Mouse (Mus musculus) right cerebral cortex, postnatal 25 days (tissue): ENCODE results near the gene Zkscan14.
A peak's percentile ranks its signal among the peaks of the same experiment; 100 is the strongest.
"Not testable (repeated sequence)": the region's sequence is repeated elsewhere in the genome, so short reads cannot be mapped to it uniquely, and the experiment has no call there.

Experiments used
- DNase-seq: peaks from one replicate; pipeline ENCODE4 v3.0.0; 2022

Gene Zkscan14

DNA sequence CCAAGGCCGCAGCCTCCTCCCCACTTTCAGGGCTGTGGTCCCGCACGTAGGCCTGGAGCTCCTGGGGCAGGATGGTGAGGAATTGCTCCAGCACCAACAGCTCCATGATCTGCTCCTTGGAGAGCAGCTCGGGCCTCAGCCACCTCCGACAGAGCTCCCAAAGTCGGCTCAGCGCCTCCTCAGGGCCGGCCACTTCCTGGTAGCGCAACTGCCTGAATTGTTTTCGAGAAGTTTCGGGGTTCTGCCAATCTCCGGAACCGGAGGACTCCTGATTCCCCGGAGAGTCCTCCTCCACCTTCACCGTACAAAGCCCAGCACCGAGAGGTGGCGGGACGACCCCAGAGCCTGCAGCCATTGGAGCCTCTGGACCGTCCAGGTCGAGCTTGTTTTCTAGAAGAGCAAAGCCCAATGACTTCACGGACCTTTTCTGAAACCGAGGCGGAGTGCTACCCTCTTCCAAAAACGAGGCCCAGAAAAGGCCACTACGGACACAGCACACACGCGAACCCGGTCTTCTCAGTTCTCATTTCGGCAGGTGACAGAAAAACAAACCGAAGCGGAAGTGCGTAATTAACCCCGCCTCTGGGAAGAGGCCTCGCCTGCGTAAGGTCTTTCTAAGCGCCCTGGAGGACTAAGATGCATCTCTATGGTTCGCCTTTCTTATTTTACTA is at the start of gene Zkscan14:
TSS of gene Zkscan14 (minus strand) at position 548 of the 671 bp plus-strand sequence.
- peak; percentile 71 for DNase-seq

DNA sequence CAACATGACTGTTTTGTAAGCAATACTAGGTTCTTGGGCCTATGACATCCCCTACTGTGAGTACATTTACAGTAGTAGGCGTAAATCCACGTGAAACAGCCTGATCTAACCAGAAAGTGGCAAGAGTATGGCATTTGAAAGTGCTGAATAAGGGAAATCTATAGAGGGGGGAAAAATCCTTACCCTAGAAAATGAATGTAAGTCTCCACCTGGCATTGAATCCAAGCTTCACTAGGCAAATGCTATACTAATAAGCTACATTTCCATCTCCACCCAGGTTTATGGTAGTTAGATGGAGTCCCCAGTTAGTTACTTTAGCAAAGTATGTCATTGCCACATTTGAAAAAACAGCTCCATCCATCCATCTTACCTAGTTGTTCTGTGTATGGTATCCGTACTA is 47.9 kb upstream of the Zkscan14 start:
- no peak for DNase-seq

DNA sequence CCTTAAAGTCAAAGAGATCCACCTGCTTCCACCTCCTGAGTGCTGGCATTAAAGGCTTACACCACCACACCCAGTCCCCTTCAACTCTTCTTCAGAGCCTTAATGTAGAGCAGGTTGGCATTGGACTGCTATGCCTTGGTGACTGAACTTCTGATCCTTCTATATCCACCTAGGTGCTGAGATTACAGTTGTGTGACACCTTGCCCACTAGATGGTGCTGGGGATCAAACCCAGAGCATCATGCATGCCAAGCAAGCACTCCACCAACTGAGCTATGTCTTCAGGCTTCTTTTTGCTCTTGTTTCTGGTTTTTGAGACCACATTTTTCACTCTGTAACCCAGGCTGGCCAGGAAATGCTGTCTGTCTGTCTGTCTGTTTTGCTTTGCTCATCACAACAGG is 33.0 kb upstream of the Zkscan14 start:
- no peak for DNase-seq

DNA sequence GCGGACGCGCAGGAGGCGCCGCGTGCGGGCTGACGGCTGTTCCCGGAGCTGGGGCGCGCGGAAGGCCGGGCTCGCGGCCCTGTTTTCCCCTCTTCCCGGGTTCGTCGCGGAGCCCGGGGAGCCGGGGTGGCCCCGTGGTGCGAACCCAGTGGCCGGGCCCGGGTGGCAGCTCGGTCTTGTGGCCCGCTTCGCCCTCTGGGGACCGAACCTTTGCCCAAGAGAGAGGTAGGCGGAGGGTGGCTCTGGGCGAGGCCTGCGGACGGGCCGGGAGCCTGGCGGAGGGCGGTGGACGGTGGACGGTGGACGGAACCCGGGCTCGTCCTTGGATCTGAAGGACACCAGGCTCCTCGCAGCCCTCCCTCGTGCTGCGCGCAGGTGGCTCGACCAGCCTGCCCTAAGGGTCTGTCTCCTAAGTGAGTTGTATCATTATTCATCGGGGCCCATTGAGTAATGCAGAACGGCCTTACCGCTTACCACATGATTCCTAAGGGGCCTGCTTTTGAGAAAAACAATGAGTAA is 30.3 kb upstream of the Zkscan14 start:
- no peak for DNase-seq

- peak; percentile 99 for DNase-seq
Measured at GRCm38 (mm10) chr5:145231367-145231871, 29.8 kb upstream of the Zkscan14 start, which contains the start of gene Zfp655. Gene Zfp655, plus strand, starts transcription at chr5:145231715.

- no peak for DNase-seq
Measured at GRCm38 (mm10) chr5:145230641-145231040, 29.0 kb upstream of the Zkscan14 start.

DNA sequence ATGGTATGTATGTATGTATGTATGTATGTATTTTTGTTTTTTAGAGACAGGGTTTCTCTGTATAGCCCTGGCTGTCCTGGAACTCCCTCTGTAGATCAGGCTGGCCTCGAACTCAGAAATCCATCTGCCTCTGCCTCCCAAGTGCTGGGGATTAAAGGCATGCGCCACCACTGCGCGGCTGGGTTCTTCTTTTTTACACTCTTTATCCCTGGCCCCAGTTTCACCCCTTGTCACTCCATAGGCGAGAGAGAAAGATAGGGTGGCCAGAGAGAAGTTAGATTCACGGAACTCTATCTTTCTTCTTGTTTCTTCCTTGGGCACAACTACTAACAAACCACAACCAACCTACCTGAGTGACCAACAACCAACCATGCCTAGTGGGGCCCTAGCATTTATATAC is 27.6 kb upstream of the Zkscan14 start:
- DNase-seq: not testable (repeated sequence)

GRCm38 (mm10) chr5:145226453-145226852 is 24.8 kb upstream of the Zkscan14 start:
- DNase-seq: no peak

- DNase-seq: no peak
Measured at GRCm38 (mm10) chr5:145223395-145223794, 21.7 kb upstream of the Zkscan14 start.

DNA sequence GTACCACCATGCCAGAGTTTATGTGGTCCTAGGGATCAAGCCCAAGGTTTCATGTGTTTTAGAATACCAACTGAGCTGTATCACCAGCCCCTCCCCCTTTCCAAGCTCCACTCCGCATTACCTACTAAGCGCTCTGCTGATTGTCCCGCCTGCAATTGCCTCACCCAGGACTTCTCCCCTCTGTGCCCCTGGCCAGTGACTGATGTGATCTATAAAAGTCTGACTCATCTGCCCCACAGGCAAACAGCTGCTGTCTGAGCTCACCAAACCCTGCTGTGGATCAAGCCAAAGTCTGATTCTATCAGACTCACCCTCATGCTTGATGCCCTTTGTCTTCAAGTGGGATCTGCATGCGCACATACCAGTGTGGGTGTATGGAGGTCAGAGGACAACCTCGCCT is 21.2 kb upstream of the Zkscan14 start:
- DNase-seq: no peak

DNA sequence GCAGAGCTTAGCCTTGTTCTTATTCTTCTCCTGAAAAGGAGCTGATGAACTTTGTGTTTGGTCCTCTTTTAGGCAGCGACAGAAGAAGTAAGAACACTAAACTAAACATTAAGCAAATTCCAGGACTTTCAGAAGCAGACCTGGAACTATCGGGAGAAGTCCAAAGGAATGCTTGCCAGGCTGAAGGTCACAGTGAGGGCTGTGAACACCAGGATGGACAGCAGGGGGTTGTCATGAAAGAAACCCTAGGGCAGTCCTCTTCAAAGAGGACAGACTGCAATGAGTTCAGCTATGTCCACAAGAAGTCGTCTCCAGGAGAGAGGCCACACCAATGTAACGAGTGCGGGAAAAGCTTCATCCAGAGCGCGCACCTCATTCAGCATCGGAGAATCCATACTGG is 18.3 kb upstream of the Zkscan14 start:
- no peak for DNase-seq

DNA sequence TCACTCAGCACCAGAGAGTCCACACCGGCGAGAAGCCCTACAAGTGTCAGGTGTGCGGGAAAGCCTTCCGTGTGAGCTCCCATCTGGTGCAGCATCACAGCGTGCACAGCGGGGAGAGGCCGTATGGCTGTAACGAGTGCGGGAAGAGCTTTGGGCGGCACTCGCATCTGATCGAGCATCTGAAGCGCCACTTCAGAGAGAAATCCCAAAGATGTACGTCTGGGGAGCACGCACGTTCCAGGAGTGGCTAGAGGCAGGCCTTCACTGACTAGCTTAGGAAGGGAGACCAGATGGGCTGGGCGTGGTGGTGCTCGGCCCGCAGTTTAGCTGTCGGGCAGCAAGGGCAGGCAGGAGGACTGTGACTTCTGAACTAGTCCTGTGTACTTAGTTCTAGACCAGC is 17.0 kb upstream of the Zkscan14 start:
- DNase-seq: no peak

DNA sequence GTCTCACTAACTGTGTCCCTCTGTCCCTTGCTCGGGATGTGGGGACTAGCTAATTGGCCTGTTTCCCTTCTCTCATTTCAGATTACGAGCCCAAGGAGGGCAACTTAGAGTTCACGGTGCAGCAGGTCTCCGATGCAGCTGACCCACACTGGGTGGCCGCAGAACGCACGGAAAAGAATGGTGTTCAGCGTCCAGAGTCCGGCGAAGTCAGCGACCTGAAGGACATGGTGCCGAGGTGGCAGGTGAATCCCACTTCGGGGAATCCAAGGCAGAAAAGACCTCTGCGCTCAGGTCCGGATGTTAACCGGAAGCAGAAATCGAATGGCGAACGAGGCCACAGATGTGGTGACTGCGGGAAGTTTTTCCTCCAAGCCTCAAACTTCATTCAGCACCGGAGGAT is 16.5 kb upstream of the Zkscan14 start:
- no peak for DNase-seq

DNA sequence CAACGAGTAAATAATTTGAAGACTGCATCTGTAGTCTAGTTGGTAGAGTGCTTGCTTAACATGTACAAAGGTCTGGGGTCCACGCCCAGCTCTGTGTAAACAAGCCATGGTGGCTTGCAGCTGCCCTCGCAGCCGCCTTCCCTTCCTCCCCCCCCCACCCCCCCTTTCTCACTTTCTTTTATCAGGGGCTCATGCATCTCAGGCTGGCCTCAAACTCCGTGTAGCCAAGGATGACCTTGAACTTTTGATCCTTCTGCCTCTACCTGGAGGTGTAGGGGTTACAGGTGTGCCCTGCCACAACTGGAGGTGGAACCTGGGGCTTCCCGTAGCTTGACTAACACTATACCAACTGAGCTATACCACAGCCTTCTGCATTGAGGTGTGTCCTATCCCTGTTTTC is 16.1 kb upstream of the Zkscan14 start:
- no peak for DNase-seq

GRCm38 (mm10) chr5:145214679-145215078 is 13.0 kb upstream of the Zkscan14 start:
- no peak for DNase-seq

DNA sequence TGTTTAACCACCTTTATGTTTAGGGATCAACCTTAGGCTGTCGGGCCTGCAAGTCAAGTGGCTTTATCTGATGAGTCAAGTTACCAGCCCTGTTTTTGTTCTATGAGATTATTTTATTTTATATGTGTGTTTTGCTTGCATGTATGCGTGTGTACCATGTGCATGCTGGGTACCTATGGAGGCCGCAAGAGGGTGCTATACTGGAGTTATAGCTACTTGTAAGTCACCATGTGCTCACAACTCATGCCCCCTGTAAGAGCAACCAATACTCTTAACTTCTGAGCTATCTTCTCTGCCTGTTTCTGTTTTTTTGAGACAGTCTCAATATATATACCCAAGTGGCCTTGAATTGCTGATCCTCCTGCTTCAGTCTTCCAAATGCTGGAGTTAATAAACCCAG is 11.8 kb upstream of the Zkscan14 start:
- DNase-seq: no peak

GRCm38 (mm10) chr5:145212216-145212615 is 10.5 kb upstream of the Zkscan14 start:
- DNase-seq: no peak

DNA sequence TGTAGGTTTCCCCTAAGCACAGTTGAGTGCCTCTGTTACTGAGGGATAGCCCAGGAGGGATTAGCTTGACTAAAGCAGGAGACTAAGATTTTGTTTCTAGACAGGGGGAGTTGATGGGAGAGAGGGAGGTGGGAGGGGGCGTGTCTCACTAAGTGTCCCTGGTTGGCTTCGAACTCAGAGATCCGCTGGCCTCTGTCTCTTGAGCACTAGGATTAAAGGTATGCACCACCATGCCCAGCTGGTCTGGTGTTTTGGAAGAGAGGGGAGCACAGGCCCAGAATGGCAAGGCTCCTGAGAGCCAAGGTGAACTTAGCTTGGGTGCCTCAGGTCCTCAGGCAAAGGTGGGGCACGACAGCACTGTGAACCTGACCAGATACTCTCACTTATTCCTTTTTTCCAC is 9.7 kb upstream of the Zkscan14 start:
- no peak for DNase-seq

DNA sequence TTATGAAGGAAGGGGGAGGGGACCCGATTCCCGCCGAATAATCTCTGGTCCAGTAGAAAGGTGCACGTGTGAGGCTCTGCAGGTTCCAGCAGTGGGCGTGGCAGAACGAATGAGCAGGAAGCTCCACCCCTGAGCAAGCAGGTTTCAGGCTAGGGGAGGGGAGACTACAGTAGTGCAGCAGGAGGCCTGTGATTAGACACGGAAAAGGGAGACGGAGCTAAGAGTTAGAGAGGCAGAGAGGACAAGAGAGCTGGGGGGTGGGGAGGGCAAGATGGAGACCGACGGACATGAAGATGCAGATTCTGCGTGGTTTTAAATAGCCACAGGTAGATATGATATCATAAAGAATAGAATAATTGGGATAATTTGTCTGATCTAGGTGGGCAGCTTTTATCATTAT is 6.7 kb upstream of the Zkscan14 start:
- DNase-seq: not testable (repeated sequence)

DNA sequence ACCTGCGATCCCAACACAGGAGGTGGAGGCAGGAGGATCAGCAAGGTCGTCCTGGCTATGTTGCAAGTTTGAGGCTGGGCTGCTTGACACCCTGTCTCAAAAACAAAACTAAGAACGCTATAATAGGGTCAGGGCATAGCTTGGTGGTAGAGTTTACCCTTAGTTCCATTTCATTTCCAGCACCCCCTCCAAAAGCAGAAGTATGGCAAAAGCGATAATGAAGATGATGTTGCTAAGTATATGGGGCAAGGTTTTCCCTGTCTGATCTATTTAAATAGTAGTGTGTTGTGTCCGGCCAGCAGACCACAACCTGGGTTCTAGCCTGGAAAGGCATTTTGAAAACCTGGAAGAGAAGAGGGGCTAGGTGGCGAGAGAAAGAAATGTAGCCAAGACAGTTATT is 6.3 kb upstream of the Zkscan14 start:
- DNase-seq: no peak

GRCm38 (mm10) chr5:145207385-145207784 is 5.7 kb upstream of the Zkscan14 start:
- no peak for DNase-seq

DNA sequence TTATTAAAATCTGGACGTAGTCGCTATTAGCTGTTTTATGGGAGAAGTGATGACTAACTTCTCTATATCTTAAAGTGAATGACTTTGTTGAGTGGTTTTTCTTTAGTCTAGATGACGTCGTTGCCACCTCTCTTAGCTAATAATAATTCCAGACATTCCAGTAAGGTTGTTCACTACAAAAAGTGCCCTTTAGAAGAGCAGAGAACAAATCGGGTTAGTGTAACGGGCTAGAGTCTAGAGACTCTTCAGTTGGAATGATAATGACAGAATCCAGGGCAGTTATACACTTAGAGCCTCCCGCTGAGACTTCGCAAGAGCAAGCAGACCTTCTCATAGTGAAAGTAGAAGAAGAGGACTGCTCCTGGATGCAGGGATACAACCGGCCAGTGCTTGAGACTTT is 3.4 kb upstream of the Zkscan14 start:
- no peak for DNase-seq

DNA sequence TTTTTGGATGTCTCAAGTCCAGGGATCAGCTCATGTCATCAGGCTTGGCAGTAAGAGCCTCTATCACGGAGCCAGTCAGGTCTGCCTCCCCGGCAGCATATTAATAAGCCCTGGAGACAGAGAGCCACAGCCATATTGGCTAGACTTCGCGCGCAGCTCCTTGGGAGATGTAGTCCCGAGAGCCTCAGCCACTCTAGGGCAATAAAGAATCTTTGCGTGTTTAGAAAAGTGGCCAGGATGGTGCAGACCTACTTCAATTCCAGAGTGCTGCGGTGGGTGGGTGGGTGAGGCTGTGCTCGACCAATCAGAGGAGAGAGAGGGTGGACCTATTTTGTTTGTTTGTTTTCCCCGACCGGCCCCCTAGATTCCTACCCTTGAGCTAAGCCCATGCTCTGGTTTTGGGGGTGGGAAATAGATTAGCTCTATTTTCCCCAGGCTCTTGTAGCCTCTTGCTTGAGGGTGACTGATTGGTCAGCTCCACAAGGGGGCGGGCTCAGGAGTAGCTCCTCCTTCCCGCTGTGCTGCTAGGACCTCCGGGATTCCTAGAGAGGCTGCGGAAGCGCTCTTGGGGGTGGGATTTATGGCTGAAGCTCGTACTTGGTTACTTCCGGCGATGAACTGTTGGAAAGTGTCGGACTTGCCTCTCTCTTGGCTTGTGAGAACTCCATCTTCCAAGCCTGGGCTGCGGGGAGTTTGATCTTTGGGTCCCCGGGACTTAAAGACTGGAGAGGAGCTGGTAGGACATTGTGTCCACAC is 2.4 kb upstream of the Zkscan14 start, which contains the start of gene Zkscan5:
TSS of gene Zkscan5 (plus strand) at position 627 of the 756 bp plus-strand sequence.
- DNase-seq: peak; percentile 95

GRCm38 (mm10) chr5:145202446-145202845 is 778 bp upstream of the Zkscan14 start:
- no peak for DNase-seq
